ENCODE assay signal across 9 mouse cellular contexts in genomic region chr1:153065473-153066386, GRCm38 (mm10).
A peak's percentile ranks its signal among the peaks of the same experiment; 100 is the strongest.
DNase-seq lines count a peak whose midpoint lies in the region; ATAC-seq and TF ChIP-seq lines count a peak whose summit lies in the region.
"Had no signal": no experiment of that assay in that cellular context is flagged by ENCODE, and none has a peak within 500 bp of the region (broad histone marks: within the 10 kb centered on the region; RNA-seq: fewer than 3 reads in every experiment).

No protein-coding gene starts in this region.

- intact Hi-C loops in heart, adult 2 months (cut with DNase I) = no loop called here
- intact Hi-C loops in gastrocnemius, adult 2 months (cut with DNase I) = no loop called here

- DNase-seq in heart, adult 2 months = peak; percentile 72 to 83
- peak; percentile 21 for DNase-seq in adrenal gland, adult 8-10 months
- peak; percentile 79 for DNase-seq in gastrocnemius, adult 2 months
- DNase-seq in kidney, adult 8-10 months = peak; percentile 32 to 50
- DNase-seq in lung, embryonic 14.5 days = peak; percentile 98
- peak; percentile 65 to 69 for DNase-seq in urinary bladder, postnatal 4 days (ENCODE audit: low spot score in 2 of 2)

- no peaks in the 10 kb centered on the region for H3K9me3 ChIP-seq in heart, embryonic 12.5 days (replicated peaks)
- H3K9me3 ChIP-seq in lung, embryonic 14.5 days (ENCODE audit: low read depth, low read length) = no peaks in the 10 kb centered on the region
- H3K9me3 ChIP-seq: embryonic facial prominence, embryonic 12.5 days had no signal

- H3K79me2 ChIP-seq in heart, adult 2 months (replicated peaks; ENCODE audit: control insufficient read depth, insufficient read depth, low read length) = no peaks in the 10 kb centered on the region

- TF ChIP-seq CTCF in heart, adult 2 months (IDR thresholded peaks at IDR 0.05) = no peak
- TF ChIP-seq CTCF in gastrocnemius, adult 2 months (IDR thresholded peaks at IDR 0.05) = no peak
- no peak for TF ChIP-seq CTCF in lung, embryonic 14.5 days (IDR thresholded peaks at IDR 0.05; ENCODE audit: low read depth)

- ATAC-seq in heart, embryonic 12.5 days (ENCODE audit: insufficient number of reproducible peaks, low FRiP score) = no peak
- peak; percentile 90 for ATAC-seq in lung, embryonic 14.5 days (ENCODE audit: insufficient read depth)
- ATAC-seq in granulocyte monocyte progenitor cell, adult 5-6 weeks (replicated peaks; ENCODE audit: poor library complexity, severe bottlenecking) = no peak

- H3K4me2 ChIP-seq in heart, embryonic 12.5 days = no peak overlapping the region
- H3K4me2 ChIP-seq in lung, embryonic 14.5 days = no peak overlapping the region
- H3K4me2 ChIP-seq: embryonic facial prominence, embryonic 12.5 days had no signal

- H3K27ac ChIP-seq in heart, adult 2 months = peak overlapping the region; percentile 67
- H3K27ac ChIP-seq in heart, embryonic 12.5 days (ENCODE audit: poor library complexity, severe bottlenecking) = no peak overlapping the region
- peak overlapping the region; percentile 87 for H3K27ac ChIP-seq in gastrocnemius, adult 2 months
- peak overlapping the region; percentile 95 for H3K27ac ChIP-seq in lung, embryonic 14.5 days (ENCODE audit: low read depth)
- H3K27ac ChIP-seq: embryonic facial prominence, embryonic 12.5 days had no signal

- WGBS in heart, adult 2 months = 57% methylated on average over 12 of the region's 12 CpGs
- WGBS in heart, embryonic 12.5 days = 81% methylated on average over 12 of the region's 12 CpGs
- 47% methylated on average over 12 of the region's 12 CpGs for WGBS in lung, embryonic 14.5 days

- H3K27me3 ChIP-seq in heart, adult 2 months (ENCODE audit: control insufficient read depth, insufficient read depth, low read length) = no peaks in the 10 kb centered on the region
- H3K27me3 ChIP-seq in heart, embryonic 12.5 days (replicated peaks) = no peaks in the 10 kb centered on the region
- H3K27me3 ChIP-seq in lung, embryonic 14.5 days (ENCODE audit: insufficient read depth, low read length) = no peaks in the 10 kb centered on the region
- H3K27me3 ChIP-seq: embryonic facial prominence, embryonic 12.5 days had no signal

- H3K36me3 ChIP-seq in heart, adult 2 months (ENCODE audit: control insufficient read depth, insufficient read depth, low read length) = no peaks in the 10 kb centered on the region
- no peaks in the 10 kb centered on the region for H3K36me3 ChIP-seq in heart, embryonic 12.5 days
- no peaks in the 10 kb centered on the region for H3K36me3 ChIP-seq in lung, embryonic 14.5 days (ENCODE audit: insufficient read depth)
- H3K36me3 ChIP-seq: embryonic facial prominence, embryonic 12.5 days had no signal

- H3K9ac ChIP-seq in heart, adult 2 months (ENCODE audit: low read depth, low read length) = peak overlapping the region; percentile 36; the same call in 1 of the 2 replicates
- H3K9ac ChIP-seq in heart, embryonic 12.5 days = no peak overlapping the region
- H3K9ac ChIP-seq in lung, embryonic 14.5 days = no peak overlapping the region
- H3K9ac ChIP-seq: embryonic facial prominence, embryonic 12.5 days had no signal

- no peak for TF ChIP-seq POLR2A in heart, adult 2 months (IDR thresholded peaks at IDR 0.05; ENCODE audit: insufficient read depth, low read depth, low read length)

- H3K4me3 ChIP-seq in heart, adult 2 months = no peak overlapping the region
- H3K4me3 ChIP-seq in heart, embryonic 12.5 days = no peak overlapping the region
- H3K4me3 ChIP-seq in gastrocnemius, adult 2 months = no peak overlapping the region
- no peak overlapping the region for H3K4me3 ChIP-seq in lung, embryonic 14.5 days (ENCODE audit: low read depth, low read length)
- H3K4me3 ChIP-seq: embryonic facial prominence, embryonic 12.5 days had no signal

- peak; percentile 95 for TF ChIP-seq EP300 in heart, adult 2 months (IDR thresholded peaks at IDR 0.05; ENCODE audit: insufficient read depth, low read depth, low read length)

- H3K4me1 ChIP-seq in heart, adult 2 months (ENCODE audit: control insufficient read depth, insufficient read depth, low read length) = peaks cover 8% of the 10 kb centered on the region
- no peaks in the 10 kb centered on the region for H3K4me1 ChIP-seq in heart, embryonic 12.5 days (replicated peaks)
- peaks cover 16% of the 10 kb centered on the region for H3K4me1 ChIP-seq in lung, embryonic 14.5 days (ENCODE audit: insufficient read depth)
- H3K4me1 ChIP-seq: embryonic facial prominence, embryonic 12.5 days had no signal

Comparison
In these comparisons a context has a peak if more than half of its experiments do, and no peak if none do; other contexts are left out.
1. DNase-seq: peak in every context shown above with its lines; median percentile 98 in lung, embryonic 14.5 days; 79 in gastrocnemius, adult 2 months; 78 in heart, adult 2 months; 67 in urinary bladder, postnatal 4 days; 41 in kidney, adult 8-10 months; 21 in adrenal gland, adult 8-10 months.